Mouse (Mus musculus) embryonic fibroblast, embryonic 13.5 days (primary cell): Measurements from ENCODE around the gene 2610507B11Rik.

Experiments
- CTCF ChIP-seq: IDR thresholded peaks from 2 replicates; pipeline ENCODE4 v1.5.1; 2011; ENCODE audit warnings: mild to moderate bottlenecking, control low read depth, low read length, moderate library complexity, borderline replicate concordance; ENCODE audit not compliant: insufficient read depth
- POLR2A ChIP-seq: IDR thresholded peaks from 2 replicates; pipeline ENCODE4 v1.6.1; 2011; ENCODE audit warnings: low read depth, mild to moderate bottlenecking, control low read depth, low read length, moderate library complexity

DNA sequence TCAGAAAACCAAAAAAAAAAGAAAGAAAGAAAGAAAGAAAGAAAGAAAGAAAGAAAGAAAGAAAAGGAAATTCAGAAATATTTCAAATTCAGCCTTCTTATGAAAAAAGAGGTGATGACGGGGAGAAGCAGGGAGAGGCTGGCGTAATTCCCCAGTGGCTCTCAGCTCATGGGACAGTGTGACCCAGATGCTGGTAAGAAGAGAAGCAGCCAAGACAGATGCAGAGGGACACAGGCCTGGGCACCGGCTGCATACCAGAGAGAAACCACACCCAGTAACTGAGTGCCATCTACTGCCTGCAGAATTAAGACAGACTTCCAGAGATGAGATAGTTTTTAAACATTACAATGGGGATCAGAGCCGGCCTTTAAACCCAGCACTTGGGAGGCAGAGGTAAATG lies 38.0 kb upstream of the 2610507B11Rik start:
- TF ChIP-seq CTCF: no peak
- no peak for TF ChIP-seq POLR2A
